Mouse (Mus musculus): ENCODE results near the gene Enpp5. TPM values are rescaled to one million over a fixed set of nuclear protein-coding genes. Genes with fewer than 3 reads are reported as not detected.

Enpp5 gene
- 34.1 and 38.6 TPM in 2 replicates for total RNA-seq (2021)
- long read RNA-seq, transcript Enpp5-201 (4 exons, 2,534 nt) = major isoform, 20 of 52 reads
- long read RNA-seq, transcript Enpp5-203 (4 exons, 2,490 nt) = minor isoform, 14 of 52 reads
- long read RNA-seq, partial matches to known transcripts = 14 of 52 reads
- long read RNA-seq, other reads (novel, unspliced or antisense) = 4 of 52 reads

DNA sequence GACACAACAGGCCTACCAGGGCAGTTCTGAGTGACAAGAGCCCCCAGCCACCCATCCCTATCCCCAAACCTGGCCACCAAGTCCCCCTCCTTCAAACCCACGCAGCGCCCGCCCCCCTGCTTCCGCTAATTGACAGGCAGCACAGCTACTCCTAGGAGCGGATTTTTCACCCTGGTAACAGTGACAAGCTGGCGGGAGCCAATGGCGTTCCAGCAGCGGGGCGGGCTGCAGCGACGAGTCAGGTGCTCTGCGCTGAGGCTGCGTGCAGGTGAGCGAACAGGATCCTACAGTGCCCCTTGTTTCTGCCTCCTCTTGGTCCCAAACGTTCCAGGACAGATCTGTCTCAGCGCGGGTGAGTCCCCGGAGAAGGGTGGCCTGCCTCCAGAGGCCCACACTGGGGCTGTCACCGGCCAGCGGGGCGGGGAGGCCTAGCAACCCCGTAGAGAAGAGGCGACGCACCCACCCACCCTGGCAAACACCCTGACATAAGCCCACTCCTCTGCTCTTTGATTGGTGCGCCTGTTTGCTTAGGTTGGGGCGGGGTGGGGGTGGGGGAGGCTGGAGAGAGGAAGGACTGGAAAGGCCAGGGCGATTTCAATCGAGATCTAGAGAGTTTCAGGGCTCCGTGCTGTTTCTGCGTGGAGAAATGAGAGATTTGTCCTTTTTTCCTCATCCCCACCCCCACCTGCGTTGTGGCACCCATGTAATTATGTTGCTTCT is at the start of gene Enpp5:
Gene Enpp5 (plus strand): TSS at position 183 of the 720 bp plus-strand sequence.
- peak; percentile 85 for DNase-seq

- DNase-seq = no peak
Measured at GRCm38 (mm10) chr17:44029616-44030015, 49.0 kb upstream of the Enpp5 start.

GRCm38 (mm10) chr17:44030776-44031587 is 47.6 kb upstream of the Enpp5 start:
- DNase-seq = no peak

GRCm38 (mm10) chr17:44035005-44035404 is 43.6 kb upstream of the Enpp5 start:
- no peak for DNase-seq

DNA sequence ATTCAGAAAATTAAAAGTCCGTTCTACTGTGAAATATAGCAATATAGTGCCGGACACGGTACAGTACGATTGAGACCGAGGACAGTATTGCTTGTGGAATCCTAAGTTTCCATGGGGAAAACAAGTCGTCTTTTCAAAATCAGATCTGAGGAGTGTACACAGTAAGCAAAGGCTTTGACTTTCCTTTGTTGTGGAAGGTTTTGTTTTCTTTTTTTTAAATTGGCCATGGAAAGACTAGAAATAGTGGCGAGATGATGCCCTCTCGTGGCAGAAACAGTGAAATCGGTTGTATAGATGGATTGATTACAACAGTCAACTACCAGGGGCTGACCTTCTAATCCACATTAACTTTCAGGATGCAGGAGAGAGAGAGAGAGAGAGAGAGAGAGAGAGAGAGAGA is 40.0 kb upstream of the Enpp5 start:
- DNase-seq = peak; percentile 32

GRCm38 (mm10) chr17:44040449-44040848 is 38.2 kb upstream of the Enpp5 start:
- no peak for DNase-seq

- no peak for DNase-seq
Measured at GRCm38 (mm10) chr17:44042301-44042700, 36.3 kb upstream of the Enpp5 start.

- no peak for DNase-seq
Measured at GRCm38 (mm10) chr17:44042861-44043260, 35.8 kb upstream of the Enpp5 start.

- no peak for DNase-seq
Measured at GRCm38 (mm10) chr17:44053427-44053826, 25.2 kb upstream of the Enpp5 start.

- DNase-seq = no peak
Measured at GRCm38 (mm10) chr17:44057123-44057522, 21.5 kb upstream of the Enpp5 start.

DNA sequence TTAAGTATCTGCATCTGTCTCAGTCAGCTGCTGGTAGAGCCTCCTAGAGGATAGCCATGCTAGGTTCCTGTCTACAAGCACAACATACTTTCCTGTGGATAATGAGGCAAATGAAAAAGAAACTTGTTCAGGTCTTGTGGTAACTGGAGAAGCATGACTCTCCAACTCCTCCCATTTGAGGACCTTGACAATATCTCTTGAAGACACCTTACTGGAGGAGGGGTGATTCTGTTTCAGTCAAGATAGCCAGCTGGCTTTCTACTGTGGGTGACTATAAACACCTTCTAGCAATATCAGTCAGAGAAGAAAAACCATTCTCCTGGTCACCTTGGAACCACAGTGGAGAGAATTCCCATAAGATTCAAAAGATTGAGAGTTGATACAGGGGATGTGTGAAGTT is 20.5 kb upstream of the Enpp5 start:
- DNase-seq = no peak

DNA sequence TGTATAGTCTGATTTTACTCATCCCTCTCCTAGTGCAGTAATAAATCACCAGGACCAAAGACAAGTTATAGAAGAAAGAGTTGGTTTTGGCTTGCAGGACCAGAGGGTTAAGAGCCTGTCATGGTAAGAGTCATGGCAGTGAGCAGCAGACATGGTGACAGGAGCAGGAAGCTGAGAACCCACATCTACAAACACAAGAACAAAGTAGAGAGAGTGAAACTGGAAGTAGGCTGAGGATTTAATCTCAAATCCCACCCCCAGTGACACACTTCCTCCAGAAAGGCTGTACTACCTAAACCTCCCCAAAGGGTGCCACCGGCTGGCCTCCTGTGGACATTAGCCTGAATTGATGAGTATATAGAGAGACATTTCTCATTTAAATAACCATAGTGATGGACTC is 17.8 kb upstream of the Enpp5 start:
- no peak for DNase-seq

GRCm38 (mm10) chr17:44061289-44061890 is 17.2 kb upstream of the Enpp5 start:
- no peak for DNase-seq

GRCm38 (mm10) chr17:44068876-44069275 is 9.7 kb upstream of the Enpp5 start:
- DNase-seq = no peak

- no peak for DNase-seq
Measured at GRCm38 (mm10) chr17:44071680-44072079, 6.9 kb upstream of the Enpp5 start.

- DNase-seq = no peak
Measured at GRCm38 (mm10) chr17:44075601-44076000, 3.0 kb upstream of the Enpp5 start.

DNA sequence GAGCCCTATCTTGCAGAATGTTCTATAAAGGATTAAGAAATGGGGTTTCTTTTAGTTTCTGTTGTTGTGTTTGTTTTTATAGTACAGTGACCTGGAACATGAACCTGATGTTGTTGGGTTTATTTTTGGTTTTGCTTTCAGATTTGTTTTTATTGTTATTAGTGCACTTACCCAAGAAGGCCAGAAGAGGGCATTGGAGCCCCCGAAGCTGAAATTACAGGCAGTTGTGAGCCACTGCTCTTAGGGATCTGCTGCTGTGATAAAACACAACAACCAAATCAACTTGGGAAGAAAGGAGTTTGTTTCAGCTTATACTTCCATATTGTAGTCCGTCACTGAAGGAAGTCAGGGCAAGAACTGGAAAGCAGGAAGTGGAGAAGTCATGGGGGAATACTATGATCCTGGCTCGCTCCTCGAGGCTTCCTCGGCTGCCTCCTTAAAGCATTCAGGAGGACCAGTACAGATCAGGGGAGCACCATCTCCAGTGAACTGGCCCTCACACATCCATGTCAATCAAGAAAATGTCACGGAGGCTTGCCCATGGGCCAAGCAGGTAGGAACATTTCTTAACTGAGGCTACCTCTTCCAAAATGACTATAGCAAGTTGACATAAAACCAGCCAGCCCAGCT is 2.4 kb upstream of the Enpp5 start:
- DNase-seq = no peak

GRCm38 (mm10) chr17:44077146-44077842 is 1.3 kb upstream of the Enpp5 start:
- DNase-seq = no peak

GRCm38 (mm10) chr17:44077843-44078160 is 811 bp upstream of the Enpp5 start:
- no peak for DNase-seq

DNA sequence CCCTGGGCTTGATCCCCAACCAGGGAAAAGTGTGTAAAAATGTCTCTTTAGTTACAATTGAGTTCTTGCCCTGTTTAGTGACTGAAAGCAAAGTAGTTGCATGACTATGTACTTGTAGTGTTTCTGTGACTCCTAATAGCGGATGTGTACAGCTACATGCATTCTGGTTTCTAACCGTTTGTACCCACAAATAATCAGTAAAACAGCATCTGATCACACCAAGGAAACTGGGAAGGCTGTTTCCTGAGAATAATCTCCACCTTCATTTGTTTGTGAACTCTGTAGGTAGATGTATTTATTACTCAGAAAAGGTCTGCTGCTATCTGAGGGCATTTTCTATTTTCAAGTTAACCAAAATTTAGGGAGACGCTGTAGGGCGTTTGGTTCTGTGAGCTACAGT is 4.5 kb downstream of the Enpp5 start:
- no peak for DNase-seq

DNA sequence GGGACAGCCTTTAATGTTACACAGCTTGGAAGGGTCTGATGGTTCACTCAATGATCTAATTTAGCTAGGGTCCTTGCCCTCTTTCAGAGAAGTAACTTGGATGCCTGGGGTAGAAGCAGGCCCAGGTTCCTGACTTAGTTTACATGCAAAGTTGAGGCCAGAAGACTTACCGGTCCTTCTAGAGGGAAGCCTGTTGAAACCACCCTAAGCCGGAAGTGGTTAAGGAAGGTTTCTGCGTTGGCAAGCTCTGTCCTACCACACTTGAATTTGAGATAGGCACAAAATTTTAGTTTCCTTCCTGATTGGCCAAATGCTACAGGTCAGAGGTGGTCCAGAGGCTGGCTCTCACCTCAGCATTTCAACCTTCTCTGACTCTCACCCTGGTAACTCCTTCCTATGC is 9.6 kb downstream of the Enpp5 start:
- no peak for DNase-seq

DNA sequence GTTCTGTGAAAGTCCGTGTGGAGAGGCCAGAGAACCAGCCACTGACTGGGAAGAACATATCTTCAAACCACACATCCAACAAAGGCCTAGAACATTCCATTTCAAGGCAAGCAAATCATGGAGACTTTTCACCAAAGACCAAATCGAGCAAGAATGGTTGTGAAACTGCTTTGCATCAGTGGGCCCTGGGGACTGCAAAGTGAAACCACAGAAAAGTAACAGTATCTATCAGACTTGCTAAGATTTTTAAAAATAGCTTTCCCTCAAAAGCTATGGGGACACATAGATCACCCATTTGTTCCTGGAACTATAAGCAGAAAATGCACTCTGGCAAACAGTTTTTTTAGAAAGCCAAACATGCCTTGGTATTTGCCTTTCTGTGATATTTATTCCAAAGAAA is 12.3 kb downstream of the Enpp5 start:
- DNase-seq = no peak

Data from adrenal gland, postnatal 25 days (tissue).